Mouse (Mus musculus) MEL (cell line): ENCODE data around the gene Adar. TPM values are rescaled to one million over a fixed set of nuclear protein-coding genes. Genes with fewer than 3 reads are reported as not detected.

Experiments
- DNase-seq: peaks from one replicate; pipeline ENCODE4 v3.0.0; 2011; ENCODE audit warnings: low read depth, low spot score
- H3K27ac ChIP-seq: 2 replicates; pipeline ENCODE4 v1.5.1; 2012; ENCODE audit warnings: low read depth, mild to moderate bottlenecking, control low read depth, low read length, moderate library complexity; ENCODE audit not compliant: control insufficient read depth
- H3K27me3 ChIP-seq, 2 experiments: fragments of 150-350 bp in 1 of 2; sonication (generic) in 1 of 2; 2 replicates each; pipeline ENCODE4 v1.6.1; 2012; ENCODE audit warnings: low read length in 2 of 2, mild to moderate bottlenecking in 2 of 2, improper control_type of control experiment in 1 of 2, moderate library complexity in 1 of 2; ENCODE audit not compliant: insufficient read depth in 2 of 2, control insufficient read depth in 1 of 2
- H3K36me3 ChIP-seq, 2 experiments: 2 replicates each; pipeline ENCODE4 v1.6.1; 2012 to 2014; ENCODE audit warnings: low read length in 2 of 2, improper control_type of control experiment in 1 of 2, inconsistent platforms in 1 of 2, mild to moderate bottlenecking in 1 of 2; ENCODE audit not compliant: insufficient read depth in 2 of 2, control insufficient read depth in 1 of 2
- H3K4me1 ChIP-seq, 2 experiments: fragments of 150-350 bp in 1 of 2; sonication (generic) in 1 of 2; 2 replicates each; pipeline ENCODE4 v1.6.1; 2012; ENCODE audit warnings: low read length in 2 of 2, improper control_type of control experiment in 1 of 2, mild to moderate bottlenecking in 1 of 2; ENCODE audit not compliant: insufficient read depth in 2 of 2, control insufficient read depth in 1 of 2
- H3K4me3 ChIP-seq, 2 experiments: fragments of 150-350 bp in 1 of 2; sonication (generic) in 1 of 2; 2 replicates each; pipeline ENCODE4 v1.5.1; 2012; ENCODE audit warnings: low read depth in 2 of 2, low read length in 2 of 2, mild to moderate bottlenecking in 2 of 2, moderate library complexity in 2 of 2, control low read depth in 1 of 2, improper control_type of control experiment in 1 of 2; ENCODE audit not compliant: control insufficient read depth in 1 of 2, insufficient read depth in 1 of 2
- H3K79me2 ChIP-seq: 2 replicates; pipeline ENCODE4 v1.6.1; 2012; ENCODE audit warnings: mild to moderate bottlenecking, low read length, moderate library complexity; ENCODE audit not compliant: control insufficient read depth, poor library complexity, insufficient read depth
- H3K9ac ChIP-seq: 2 replicates; pipeline ENCODE4 v1.6.1; 2012; ENCODE audit warnings: low read depth, mild to moderate bottlenecking, control low read depth, low read length, moderate library complexity; ENCODE audit not compliant: control insufficient read depth, poor library complexity, severe bottlenecking
- H3K9me3 ChIP-seq: fragments of 150-350 bp; sonication (generic); replicated peaks from 2 replicates; pipeline ENCODE4 v1.6.1; 2012; ENCODE audit warnings: mild to moderate bottlenecking, low read length, improper control_type of control experiment, moderate library complexity; ENCODE audit not compliant: insufficient read depth
- BHLHE40 ChIP-seq: IDR thresholded peaks from 2 replicates; pipeline ENCODE4 v1.6.1; 2012; ENCODE audit warnings: low read depth, mild to moderate bottlenecking, inconsistent platforms, low read length, improper control_type of control experiment, borderline replicate concordance
- CHD1 ChIP-seq: IDR thresholded peaks from 2 replicates; pipeline ENCODE4 v1.6.1; 2012; ENCODE audit warnings: low read depth, mild to moderate bottlenecking, inconsistent platforms, low read length, improper control_type of control experiment
- CHD2 ChIP-seq: IDR thresholded peaks from 2 replicates; pipeline ENCODE4 v1.6.1; 2011; ENCODE audit warnings: low read length, improper control_type of control experiment
- CTCF ChIP-seq, 3 experiments: IDR thresholded peaks in 2 of 3; conservative IDR thresholded peaks in 1 of 3; 2 replicates each; pipeline ENCODE4 v1.5.1; 2011 to 2012; ENCODE audit warnings: low read length in 3 of 3, low read depth in 2 of 3, mild to moderate bottlenecking in 2 of 3, improper control_type of control experiment in 1 of 3, inconsistent platforms in 1 of 3, mixed read lengths in 1 of 3, moderate library complexity in 1 of 3; ENCODE audit not compliant: control insufficient read depth in 1 of 3, insufficient read depth in 1 of 3, poor library complexity in 1 of 3, severe bottlenecking in 1 of 3
- E2F4 ChIP-seq: IDR thresholded peaks from 2 replicates; pipeline ENCODE4 v1.6.1; 2011; ENCODE audit warnings: low read depth, low read length, improper control_type of control experiment, borderline replicate concordance
- EP300 ChIP-seq, 2 experiments: IDR thresholded peaks; 2 replicates each; pipeline ENCODE4 v1.6.1; 2011; ENCODE audit warnings: improper control_type of control experiment in 2 of 2, low read length in 2 of 2, low read depth in 1 of 2, mild to moderate bottlenecking in 1 of 2
- ETS1 ChIP-seq: IDR thresholded peaks from 2 replicates; pipeline ENCODE4 v1.6.1; 2012; ENCODE audit warnings: low read depth, mild to moderate bottlenecking, inconsistent platforms, low read length, improper control_type of control experiment, moderate library complexity
- GABPA ChIP-seq: IDR thresholded peaks from 2 replicates; pipeline ENCODE4 v1.6.1; 2012; ENCODE audit warnings: low read depth, mild to moderate bottlenecking, inconsistent platforms, low read length, improper control_type of control experiment, moderate library complexity
- GATA1 ChIP-seq: IDR thresholded peaks from 2 replicates; pipeline ENCODE4 v1.6.1; 2011; ENCODE audit warnings: low read depth, low read length, improper control_type of control experiment
- HCFC1 ChIP-seq: IDR thresholded peaks from 2 replicates; pipeline ENCODE4 v1.6.1; 2012; ENCODE audit warnings: low read depth, mild to moderate bottlenecking, inconsistent platforms, low read length, improper control_type of control experiment, moderate library complexity
- JUND ChIP-seq: IDR thresholded peaks from 2 replicates; pipeline ENCODE4 v1.6.1; 2011; ENCODE audit warnings: low read depth, mild to moderate bottlenecking, improper control_type of control experiment, low read length
- KAT2A ChIP-seq: conservative IDR thresholded peaks from 2 replicates; pipeline ENCODE4 v1.6.1; 2012; ENCODE audit warnings: low read depth, low read length, improper control_type of control experiment, inconsistent platforms
- MAFK ChIP-seq: IDR thresholded peaks from 2 replicates; pipeline ENCODE4 v1.6.1; 2011; ENCODE audit warnings: low read depth, mild to moderate bottlenecking, low read length, improper control_type of control experiment, borderline replicate concordance
- MAX ChIP-seq: IDR thresholded peaks from 2 replicates; pipeline ENCODE4 v1.6.1; 2011; ENCODE audit warnings: low read length, improper control_type of control experiment
- MAZ ChIP-seq: IDR thresholded peaks from 2 replicates; pipeline ENCODE4 v1.6.1; 2012; ENCODE audit warnings: low read depth, mild to moderate bottlenecking, inconsistent platforms, low read length, improper control_type of control experiment
- MEF2A ChIP-seq: IDR thresholded peaks from 2 replicates; pipeline ENCODE4 v1.6.1; 2014; ENCODE audit warnings: low read depth, mild to moderate bottlenecking, inconsistent platforms, low read length, improper control_type of control experiment; ENCODE audit not compliant: poor library complexity, insufficient replicate concordance, severe bottlenecking; ENCODE audit errors: extremely low read depth
- MXI1 ChIP-seq: IDR thresholded peaks from 2 replicates; pipeline ENCODE4 v1.6.1; 2011; ENCODE audit warnings: mild to moderate bottlenecking, low read depth, low read length, improper control_type of control experiment
- MYB ChIP-seq: IDR thresholded peaks from 2 replicates; pipeline ENCODE4 v1.6.1; 2011; ENCODE audit warnings: mild to moderate bottlenecking, low read depth, low read length, improper control_type of control experiment
- MYC ChIP-seq: IDR thresholded peaks from 2 replicates; pipeline ENCODE4 v1.6.1; 2011; ENCODE audit warnings: low read depth, mild to moderate bottlenecking, low read length, improper control_type of control experiment, moderate library complexity
- NRF1 ChIP-seq: IDR thresholded peaks from 2 replicates; pipeline ENCODE4 v1.6.1; 2014; ENCODE audit warnings: low read depth, mild to moderate bottlenecking, inconsistent platforms, low read length, improper control_type of control experiment, moderate library complexity; ENCODE audit not compliant: poor library complexity, insufficient read depth, severe bottlenecking
- POLR2A ChIP-seq, 2 experiments: IDR thresholded peaks; 2 replicates each; pipeline ENCODE4 v1.6.1; 2011 to 2012; ENCODE audit warnings: low read length in 2 of 2, mild to moderate bottlenecking in 2 of 2, control low read depth in 1 of 2, improper control_type of control experiment in 1 of 2, low read depth in 1 of 2, moderate library complexity in 1 of 2; ENCODE audit not compliant: control insufficient read depth in 1 of 2, insufficient read depth in 1 of 2, poor library complexity in 1 of 2
- POLR2AphosphoS2 ChIP-seq: IDR thresholded peaks from 2 replicates; pipeline ENCODE4 v1.6.1; 2011; ENCODE audit warnings: low read length, improper control_type of control experiment
- POLR2AphosphoS5 ChIP-seq: IDR thresholded peaks from 2 replicates; pipeline ENCODE4 v1.6.1; 2012; ENCODE audit warnings: low read depth, borderline replicate concordance, mild to moderate bottlenecking, inconsistent platforms, low read length, moderate library complexity, mixed read lengths
- RAD21 ChIP-seq: IDR thresholded peaks from 2 replicates; pipeline ENCODE4 v1.6.1; 2011; ENCODE audit warnings: mild to moderate bottlenecking, low read depth, low read length, improper control_type of control experiment
- SIN3A ChIP-seq: IDR thresholded peaks from 2 replicates; pipeline ENCODE4 v1.6.1; 2012; ENCODE audit warnings: low read length, improper control_type of control experiment, inconsistent platforms
- SMC3 ChIP-seq: IDR thresholded peaks from 2 replicates; pipeline ENCODE4 v1.6.1; 2011; ENCODE audit warnings: low read depth, low read length, improper control_type of control experiment
- TAL1 ChIP-seq: IDR thresholded peaks from 2 replicates; pipeline ENCODE4 v1.6.1; 2012; ENCODE audit warnings: mild to moderate bottlenecking, inconsistent platforms, low read length, moderate library complexity, mixed read lengths
- TBP ChIP-seq: IDR thresholded peaks from 2 replicates; pipeline ENCODE4 v1.8.0; 2011; ENCODE audit warnings: low read depth, low read length, improper control_type of control experiment
- TCF12 ChIP-seq: IDR thresholded peaks from 2 replicates; pipeline ENCODE4 v1.6.1; 2014; ENCODE audit warnings: low read depth, mild to moderate bottlenecking, inconsistent platforms, low read length, improper control_type of control experiment, moderate library complexity
- UBTF ChIP-seq: IDR thresholded peaks from 2 replicates; pipeline ENCODE4 v1.6.1; 2012; ENCODE audit warnings: low read depth, mild to moderate bottlenecking, inconsistent platforms, low read length, improper control_type of control experiment, moderate library complexity, borderline replicate concordance; ENCODE audit not compliant: insufficient read depth
- USF1 ChIP-seq: IDR thresholded peaks from 2 replicates; pipeline ENCODE4 v1.6.1; 2014; ENCODE audit warnings: low read depth, mild to moderate bottlenecking, inconsistent platforms, low read length, improper control_type of control experiment, moderate library complexity
- USF2 ChIP-seq, 2 experiments: IDR thresholded peaks; 2 replicates each; pipeline ENCODE4 v1.6.1; 2011 to 2012; ENCODE audit warnings: improper control_type of control experiment in 2 of 2, low read length in 2 of 2, borderline replicate concordance in 1 of 2, inconsistent platforms in 1 of 2, low read depth in 1 of 2, mild to moderate bottlenecking in 1 of 2; ENCODE audit not compliant: insufficient read depth in 1 of 2
- ZC3H11A ChIP-seq: IDR thresholded peaks from 2 replicates; pipeline ENCODE4 v1.6.1; 2012; ENCODE audit warnings: low read depth, mild to moderate bottlenecking, inconsistent platforms, low read length, improper control_type of control experiment
- ZKSCAN1 ChIP-seq: IDR thresholded peaks from 2 replicates; pipeline ENCODE4 v1.6.1; 2012; ENCODE audit warnings: low read depth, mild to moderate bottlenecking, inconsistent platforms, low read length, improper control_type of control experiment, moderate library complexity
- ZMIZ1 ChIP-seq: IDR thresholded peaks from 2 replicates; pipeline ENCODE4 v1.6.1; 2012; ENCODE audit warnings: low read depth, mild to moderate bottlenecking, inconsistent platforms, low read length, improper control_type of control experiment, moderate library complexity
- polyA plus RNA-seq, 2 experiments: library from polyadenylated mRNA; stranded (reverse) in 1 of 2; unstranded in 1 of 2; fragments of >175 nt in 1 of 2; fragments of >200 nt in 1 of 2; gene quantifications; 2 replicates each; pipeline versions ENCODE4 v1.2.1 to v1.2.4; 2012; ENCODE audit warnings: low replicate concordance in 2 of 2, low read depth in 1 of 2; ENCODE audit not compliant: insufficient read length in 2 of 2, insufficient read depth in 1 of 2, missing spikeins in 1 of 2
- total RNA-seq: library from RNA; depleted of rRNA; stranded (reverse); fragments of 300-350 nt; gene quantifications from 2 replicates; pipeline ENCODE4 v1.2.3, GENCODE M21; 2012

Gene Adar
- total and polyA plus RNA-seq, 3 experiments, result 26.7 to 124 (median 45.1) TPM

GRCm38 (mm10) chr3:89772968-89773709 lies 58.3 kb downstream of the Adar start, which contains the start of gene Ube2q1:
TSS of gene Ube2q1 (plus strand) at chr3:89773616.
- peak; percentile 98 for DNase-seq
- H3K9ac ChIP-seq, result peak within 1 kb of the TSS; percentile 98
- peak within 1 kb of the TSS; percentile 92 for H3K27ac ChIP-seq
- H3K9me3 ChIP-seq, result no peaks in the 10 kb centered on the region
- H3K27me3 ChIP-seq, result no peaks in the 10 kb centered on the region
- H3K4me1 ChIP-seq, result peaks cover 22 to 37% of the 10 kb centered on the region in 2 experiments
- H3K4me3 ChIP-seq, result peak within 1 kb of the TSS; percentile 83 to 92
- peaks cover 43% of the 10 kb centered on the region for H3K79me2 ChIP-seq
- H3K36me3 ChIP-seq, result peaks cover 15 to 38% of the 10 kb centered on the region in 2 experiments
- peak; percentile 79 to 97 for TF ChIP-seq USF2 (IDR thresholded peaks at IDR 0.05; ENCODE audit: borderline replicate concordance in 1 of 2, insufficient read depth in 1 of 2, low read depth in 1 of 2, low read length in 2 of 2)
- TF ChIP-seq ZMIZ1, result peak; percentile 59; the same call in 1 of the 2 replicates
- peak; percentile 86 for TF ChIP-seq MXI1
- TF ChIP-seq POLR2AphosphoS2, result peak; percentile 67; the same call in 1 of the 2 replicates
- peak; percentile 89 for TF ChIP-seq HCFC1
- peak; percentile 99 for TF ChIP-seq MAX
- no peak for TF ChIP-seq JUND
- TF ChIP-seq BHLHE40, result peak; percentile 99
- 0 out of 2 replicates have a peak, but pooled peaks have one; percentile 8 for TF ChIP-seq MEF2A
- TF ChIP-seq KAT2A, result no peak; the same call in 1 of the 2 replicates
- TF ChIP-seq GABPA, result no peak
- TF ChIP-seq MYC, result peak; percentile 96
- no peak for TF ChIP-seq GATA1
- no peak for TF ChIP-seq MYB
- peak; percentile 78 to 79 for TF ChIP-seq POLR2A (IDR thresholded peaks at IDR 0.05; ENCODE audit: control insufficient read depth in 1 of 2, insufficient read depth in 1 of 2, low read depth in 1 of 2, low read length in 2 of 2, poor library complexity in 1 of 2)
- TF ChIP-seq TAL1, result no peak
- TF ChIP-seq CTCF (IDR thresholded peaks at IDR 0.05 in 2 of 3, conservative IDR thresholded peaks at IDR 0.05 in 1 of 3; ENCODE audit: control insufficient read depth in 1 of 3, insufficient read depth in 1 of 3, low read depth in 2 of 3, low read length in 3 of 3, poor library complexity in 1 of 3, severe bottlenecking in 1 of 3), result no peak
- no peak for TF ChIP-seq UBTF
- peak in 1 of 2 experiments; percentile 57; a peak in 1 of 4 replicates for TF ChIP-seq EP300 (IDR thresholded peaks at IDR 0.05; ENCODE audit: low read depth in 1 of 2, low read length in 2 of 2)
- TF ChIP-seq TCF12, result peak; percentile 71
- peak; percentile 91 for TF ChIP-seq SIN3A
- no peak for TF ChIP-seq ZC3H11A
- TF ChIP-seq USF1, result peak; percentile 97
- no peak for TF ChIP-seq MAFK
- TF ChIP-seq CHD2, result no peak
- TF ChIP-seq RAD21, result no peak
- peak; percentile 95 for TF ChIP-seq MAZ
- no peak for TF ChIP-seq E2F4
- no peak for TF ChIP-seq SMC3
- no peak for TF ChIP-seq ZKSCAN1
- TF ChIP-seq TBP, result peak; percentile 24; the same call in 1 of the 2 replicates
- TF ChIP-seq NRF1, result 0 out of 2 replicates have a peak, but pooled peaks have one; percentile 43
- no peak for TF ChIP-seq POLR2AphosphoS5
- peak; percentile 87 for TF ChIP-seq ETS1
- no peak; the same call in 1 of the 2 replicates for TF ChIP-seq CHD1
